Mouse (Mus musculus): ENCODE results near the gene Dmwd.

Gene Dmwd

DNA sequence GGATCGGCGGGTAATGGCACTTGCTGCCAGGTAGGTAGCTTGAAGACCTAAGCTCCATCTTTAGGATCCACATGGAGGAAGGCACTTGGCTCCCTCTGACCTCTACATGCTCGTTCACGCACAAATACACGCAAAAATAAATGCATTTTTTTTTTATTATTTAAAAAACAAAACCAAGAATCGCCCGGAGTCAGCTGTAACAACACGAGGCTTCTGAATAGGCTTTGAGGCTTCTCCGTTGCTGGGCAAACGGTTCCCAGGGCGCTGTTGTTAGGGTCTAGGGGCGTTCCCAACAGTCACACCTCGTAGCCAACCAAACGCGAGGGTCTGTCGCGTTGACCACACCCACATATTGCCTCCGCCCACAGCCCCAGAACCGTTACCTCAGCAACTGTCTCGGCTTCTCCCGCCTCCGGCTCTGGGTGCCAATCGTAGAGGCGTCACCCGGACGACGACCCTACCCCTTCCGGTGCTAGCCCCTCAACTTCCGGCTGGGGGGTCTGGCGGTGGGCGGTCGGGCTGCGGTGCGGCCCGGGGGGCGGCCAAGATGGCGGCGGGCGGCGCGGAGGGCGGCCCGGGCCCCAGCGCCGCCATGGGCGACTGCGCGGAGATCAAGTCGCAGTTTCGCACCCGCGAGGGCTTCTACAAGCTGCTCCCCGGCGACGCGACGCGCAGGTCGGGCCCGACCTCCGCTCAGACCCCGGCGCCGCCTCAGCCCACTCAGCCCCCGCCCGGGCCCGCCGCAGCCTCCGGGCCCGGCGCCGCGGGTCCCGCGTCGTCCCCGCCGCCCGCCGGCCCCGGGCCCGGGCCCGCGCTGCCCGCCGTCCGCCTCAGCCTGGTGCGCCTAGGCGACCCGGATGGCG is at the start of gene Dmwd:
Gene Dmwd, plus strand, starts transcription at position 505 of the 863 bp plus-strand sequence.
- peak; percentile 99 for DNase-seq (ENCODE audit: low read depth, low spot score)

- no peak for DNase-seq (ENCODE audit: low read depth, low spot score)
These were observed 48.0 kb upstream of the Dmwd start for GRCm38 (mm10) chr7:19028067-19028466.

DNA sequence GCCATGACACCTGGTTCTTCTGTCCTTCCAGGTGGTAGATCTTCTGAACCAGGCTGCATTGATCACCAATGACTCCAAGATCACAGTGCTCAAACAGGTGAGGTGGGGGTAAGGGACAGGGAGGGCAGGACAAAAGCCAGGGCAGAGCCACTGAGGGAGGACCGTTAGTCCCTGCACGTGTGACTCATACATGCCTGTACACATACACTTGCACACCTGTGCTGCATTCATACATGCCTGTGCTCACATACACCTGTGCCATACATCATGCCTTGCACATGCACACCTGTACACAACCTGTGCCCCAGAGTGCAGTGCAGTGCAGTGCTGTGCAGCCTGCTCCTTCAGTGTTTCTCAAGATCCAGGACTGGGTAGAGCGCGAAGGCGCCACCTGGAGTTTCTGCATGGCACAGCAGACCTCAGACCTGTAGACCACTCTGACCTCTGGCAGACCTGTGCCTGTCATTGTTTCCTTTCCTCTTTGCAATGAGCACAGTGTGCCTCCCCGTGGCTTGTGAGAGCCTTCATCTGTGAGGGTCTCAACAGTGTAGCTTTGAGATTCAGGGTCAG is 46.9 kb upstream of the Dmwd start:
- peak; percentile 83 for DNase-seq (ENCODE audit: low read depth, low spot score)

GRCm38 (mm10) chr7:19031641-19032040 is 44.4 kb upstream of the Dmwd start:
- peak; percentile 69 for DNase-seq (ENCODE audit: low read depth, low spot score)

DNA sequence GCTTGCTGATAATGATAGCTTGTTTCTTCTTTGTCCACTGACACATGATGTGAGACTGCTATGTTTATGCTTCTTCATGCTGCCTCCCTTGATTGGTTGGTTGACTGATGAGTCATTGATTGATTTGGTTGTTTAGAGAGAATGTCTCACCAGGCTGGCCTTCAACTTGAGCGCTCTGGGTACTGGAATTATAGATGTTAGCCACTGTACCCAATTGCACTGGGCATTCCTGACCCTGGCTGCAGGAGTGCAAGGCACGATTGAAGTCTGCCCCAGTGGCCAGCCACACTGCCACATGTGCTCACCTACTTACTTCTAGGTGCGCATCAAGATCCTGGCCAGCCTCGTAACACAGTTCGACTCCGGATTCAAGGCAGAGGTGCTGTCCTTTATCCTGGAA is 31.4 kb upstream of the Dmwd start:
- no peak for DNase-seq (ENCODE audit: low read depth, low spot score)

- DNase-seq (ENCODE audit: low read depth, low spot score) = no peak
These were observed 29.5 kb upstream of the Dmwd start for GRCm38 (mm10) chr7:19046286-19047069.

DNA sequence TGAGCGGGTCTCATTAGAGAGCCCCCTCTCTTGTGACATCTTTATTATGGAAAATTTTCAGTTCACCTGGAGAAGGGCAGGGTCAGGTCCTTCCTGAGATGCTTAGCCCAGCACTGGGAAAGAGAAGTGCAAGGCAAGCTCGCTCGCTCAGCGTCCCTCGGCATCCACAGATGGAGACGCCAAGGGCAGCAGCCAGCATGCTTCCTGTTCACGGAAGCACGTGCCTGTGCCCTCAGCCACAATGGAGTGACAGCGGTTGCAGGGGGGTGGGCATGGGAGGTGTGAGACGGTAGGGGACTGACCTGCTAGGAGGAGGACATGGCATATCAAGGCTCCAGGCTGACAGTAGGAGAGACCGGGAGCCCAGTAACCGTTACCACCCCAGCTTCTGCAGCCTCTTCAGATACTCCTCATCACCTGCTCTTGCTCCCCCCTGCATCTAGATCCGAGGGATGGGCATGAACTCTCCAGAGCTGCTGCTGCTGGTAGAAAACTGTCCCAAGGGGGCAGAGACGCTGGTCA is 28.0 kb upstream of the Dmwd start:
- no peak for DNase-seq (ENCODE audit: low read depth, low spot score)

DNA sequence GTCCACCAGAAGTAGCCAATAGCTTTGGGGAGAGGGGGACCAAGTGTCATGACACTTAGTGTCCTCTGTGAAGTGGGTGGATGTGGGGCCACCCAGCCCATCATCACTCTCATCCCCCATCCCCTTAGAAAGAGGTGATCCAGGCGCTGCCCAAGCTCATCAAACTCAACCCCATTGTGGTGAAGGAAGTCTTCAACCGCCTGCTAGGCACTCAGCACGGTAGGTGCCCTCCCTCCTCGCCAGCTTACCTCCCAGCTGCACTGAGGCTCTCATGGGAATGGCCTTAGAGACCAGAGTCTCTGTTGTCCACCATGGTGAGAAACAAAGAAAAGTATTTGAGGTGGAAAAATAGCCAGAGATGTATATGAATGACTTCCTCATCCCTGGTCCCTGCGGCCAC is 26.8 kb upstream of the Dmwd start:
- DNase-seq (ENCODE audit: low read depth, low spot score) = no peak

DNA sequence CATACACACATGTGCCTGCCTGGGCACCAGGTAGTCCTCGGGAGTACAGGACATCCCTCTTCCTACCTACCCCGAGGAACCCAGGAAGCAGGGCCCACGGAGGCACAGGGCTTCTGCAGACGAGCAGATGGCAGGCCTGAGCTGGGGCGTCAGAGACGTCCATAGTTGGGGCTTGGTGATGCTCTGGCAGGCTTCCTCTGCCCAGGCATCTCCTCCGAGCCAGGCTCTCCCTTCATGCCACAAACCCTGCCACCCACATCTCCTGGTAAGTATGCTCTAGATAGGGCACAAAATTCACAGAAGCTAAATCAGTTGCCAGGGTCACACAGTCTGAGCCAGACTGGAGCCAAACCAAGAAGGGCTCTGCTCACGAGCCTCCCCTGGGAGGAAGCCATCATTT is 25.9 kb upstream of the Dmwd start:
- DNase-seq (ENCODE audit: low read depth, low spot score) = no peak

DNA sequence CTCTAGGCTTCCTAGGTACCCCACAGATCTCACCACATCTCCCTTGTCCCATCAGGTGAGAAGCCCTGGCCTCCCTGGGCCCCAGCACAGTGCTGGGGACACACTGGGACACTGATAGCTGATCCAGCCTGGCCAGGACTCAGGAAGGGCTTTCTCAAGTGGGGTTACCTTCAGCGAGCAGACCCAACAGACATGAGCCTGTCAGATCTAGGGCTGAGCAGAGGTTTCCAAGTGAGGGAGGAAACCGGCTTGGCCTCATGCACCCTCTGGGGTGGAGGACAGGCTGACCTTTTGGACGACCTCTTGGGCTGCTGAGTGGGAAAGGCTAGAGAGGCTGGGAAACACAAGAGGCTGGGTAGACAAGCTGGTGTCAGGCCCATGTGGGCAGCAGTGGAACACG is 24.9 kb upstream of the Dmwd start:
- no peak for DNase-seq (ENCODE audit: low read depth, low spot score)

DNA sequence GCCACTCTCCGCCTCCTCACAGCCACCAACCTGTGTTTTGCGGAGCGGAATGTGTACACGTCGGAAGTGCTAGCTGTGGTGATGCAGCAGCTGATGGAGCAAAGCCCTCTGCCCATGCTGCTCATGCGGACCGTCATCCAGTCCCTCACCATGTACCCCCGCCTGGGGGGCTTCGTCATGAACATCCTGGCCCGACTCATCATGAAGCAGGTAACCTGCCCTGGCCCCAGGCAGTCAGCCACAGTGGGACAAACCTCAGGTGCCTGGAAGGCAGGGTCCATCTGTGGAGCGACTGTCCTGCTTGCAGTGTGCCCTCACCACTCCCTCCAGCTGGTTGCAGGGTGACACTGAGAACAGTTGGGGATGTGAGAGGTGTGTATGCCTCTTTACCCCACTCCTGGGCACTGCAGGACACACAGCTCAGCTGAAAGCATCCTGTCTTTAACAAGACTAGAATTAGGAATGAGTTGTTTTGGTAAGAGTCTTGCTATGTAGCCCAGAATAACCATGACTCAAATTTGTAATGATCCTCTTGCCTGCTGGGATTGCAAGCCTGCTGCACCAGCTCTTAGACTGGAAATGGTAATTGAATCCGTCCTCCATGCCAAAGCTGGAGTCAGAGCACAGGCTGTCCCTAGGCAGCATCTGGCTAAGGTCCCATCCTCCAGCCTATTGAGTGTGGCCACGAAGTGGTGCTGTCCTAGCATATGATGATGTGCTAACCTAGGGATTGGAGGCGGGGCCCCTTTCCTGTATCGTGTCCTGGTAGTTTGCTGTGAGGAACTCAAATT is 23.5 kb upstream of the Dmwd start:
- no peak for DNase-seq (ENCODE audit: low read depth, low spot score)

DNA sequence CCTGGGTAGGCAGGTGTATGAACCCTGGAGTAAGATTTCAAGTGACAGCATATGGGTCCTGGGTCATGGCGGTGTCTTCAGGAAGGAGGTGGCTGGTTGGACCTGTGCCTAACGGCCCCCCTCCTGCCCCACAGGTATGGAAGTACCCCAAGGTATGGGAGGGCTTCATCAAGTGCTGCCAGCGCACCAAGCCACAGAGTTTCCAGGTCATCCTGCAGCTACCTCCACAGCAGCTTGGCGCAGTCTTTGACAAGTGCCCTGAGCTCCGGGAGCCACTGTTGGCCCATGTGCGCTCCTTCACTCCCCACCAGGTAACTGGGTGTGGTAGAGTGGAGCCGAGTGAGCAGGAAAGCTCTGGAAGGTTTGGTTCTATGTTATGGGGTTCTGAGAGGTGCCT is 22.9 kb upstream of the Dmwd start:
- no peak for DNase-seq (ENCODE audit: low read depth, low spot score)

- peak; percentile 88 for DNase-seq (ENCODE audit: low read depth, low spot score)
These were observed 21.8 kb upstream of the Dmwd start, which contains the start of gene Rsph6a for GRCm38 (mm10) chr7:19054047-19054776. Gene Rsph6a, plus strand, starts transcription at chr7:19054690.

DNA sequence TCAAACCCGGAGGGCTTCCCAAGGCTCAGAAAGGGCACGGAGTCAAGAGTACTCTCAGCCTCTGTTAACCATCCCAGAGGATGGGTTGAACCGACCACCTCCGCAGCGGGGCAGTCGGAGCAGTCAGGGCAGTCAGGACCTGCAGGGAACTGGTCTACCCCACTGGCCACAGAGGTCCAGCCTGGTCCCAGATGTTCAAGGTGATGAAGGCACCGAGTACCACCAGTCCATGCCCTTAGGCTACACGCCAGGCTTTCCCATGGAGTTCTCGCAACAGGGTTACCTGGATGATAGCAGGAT is 21.3 kb upstream of the Dmwd start:
- no peak for DNase-seq (ENCODE audit: low read depth, low spot score)

GRCm38 (mm10) chr7:19055108-19055507 is 20.9 kb upstream of the Dmwd start:
- no peak for DNase-seq (ENCODE audit: low read depth, low spot score)

GRCm38 (mm10) chr7:19057405-19057804 is 18.6 kb upstream of the Dmwd start:
- no peak for DNase-seq (ENCODE audit: low read depth, low spot score)

- DNase-seq (ENCODE audit: low read depth, low spot score) = no peak
These were observed 10.1 kb upstream of the Dmwd start for GRCm38 (mm10) chr7:19065896-19066295.

DNA sequence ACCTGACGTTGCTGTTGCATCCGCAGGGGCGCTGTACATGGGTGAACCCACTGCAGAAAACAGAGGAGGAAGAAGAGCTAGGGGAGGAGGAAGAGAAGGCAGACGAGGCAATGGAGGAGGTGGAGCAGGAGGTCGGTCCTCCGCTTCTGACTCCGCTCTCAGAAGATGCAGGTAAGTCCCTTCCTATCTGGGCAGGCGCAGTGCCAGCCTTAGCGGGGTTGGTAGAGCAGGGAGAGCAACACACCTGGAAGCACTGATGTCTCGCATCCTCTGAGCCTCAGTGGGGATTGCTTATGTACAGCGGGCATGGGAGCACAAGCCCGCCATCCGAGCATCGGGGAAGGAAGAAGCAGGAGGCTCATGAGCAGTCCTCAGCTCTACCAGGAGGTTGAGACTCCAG is 9.0 kb upstream of the Dmwd start:
- no peak for DNase-seq (ENCODE audit: low read depth, low spot score)

- DNase-seq (ENCODE audit: low read depth, low spot score) = no peak
These were observed 8.1 kb upstream of the Dmwd start for GRCm38 (mm10) chr7:19067935-19068334.

- peak; percentile 83 for DNase-seq (ENCODE audit: low read depth, low spot score)
These were observed 7.3 kb upstream of the Dmwd start for GRCm38 (mm10) chr7:19068707-19069106.

DNA sequence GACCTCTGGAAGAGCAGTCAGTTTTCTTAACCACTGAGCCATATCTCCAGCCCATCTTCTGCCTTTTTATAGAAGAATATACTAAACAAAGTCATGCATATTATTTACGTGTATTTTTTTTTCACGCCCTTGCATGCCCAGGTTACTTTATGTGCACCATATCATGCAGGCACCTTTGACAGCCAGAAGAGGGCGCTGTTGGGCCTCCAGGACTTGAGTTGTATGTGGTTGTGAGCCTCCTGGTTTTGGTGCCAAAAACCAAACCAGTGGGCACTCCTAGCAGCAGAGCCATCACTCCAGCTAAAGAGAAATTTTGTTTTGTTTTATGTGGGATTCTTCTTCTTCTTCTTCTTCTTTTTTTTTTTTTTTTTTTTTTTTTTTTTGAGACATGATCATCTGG is 6.5 kb upstream of the Dmwd start:
- DNase-seq (ENCODE audit: low read depth, low spot score) = peak; percentile 66
